Mouse (Mus musculus) thymus, adult 2 months (tissue): ENCODE data around the gene Prpsap1.

ENCODE experiments used
- CTCF ChIP-seq: fragments of 200-500 bp; IDR thresholded peaks from 2 replicates; pipeline ENCODE4 v1.5.1; 2012; ENCODE audit warnings: mild to moderate bottlenecking, control low read depth, low read length, moderate library complexity, borderline replicate concordance; ENCODE audit not compliant: control insufficient read depth, poor library complexity, insufficient read depth; ENCODE audit errors: extremely low read depth
- POLR2A ChIP-seq: fragments of 200-500 bp; IDR thresholded peaks from 2 replicates; pipeline ENCODE4 v1.6.1; 2012; ENCODE audit warnings: mild to moderate bottlenecking, low read length, control low read depth, moderate library complexity; ENCODE audit not compliant: control insufficient read depth, poor library complexity, insufficient read depth; ENCODE audit errors: extremely low read depth

DNA sequence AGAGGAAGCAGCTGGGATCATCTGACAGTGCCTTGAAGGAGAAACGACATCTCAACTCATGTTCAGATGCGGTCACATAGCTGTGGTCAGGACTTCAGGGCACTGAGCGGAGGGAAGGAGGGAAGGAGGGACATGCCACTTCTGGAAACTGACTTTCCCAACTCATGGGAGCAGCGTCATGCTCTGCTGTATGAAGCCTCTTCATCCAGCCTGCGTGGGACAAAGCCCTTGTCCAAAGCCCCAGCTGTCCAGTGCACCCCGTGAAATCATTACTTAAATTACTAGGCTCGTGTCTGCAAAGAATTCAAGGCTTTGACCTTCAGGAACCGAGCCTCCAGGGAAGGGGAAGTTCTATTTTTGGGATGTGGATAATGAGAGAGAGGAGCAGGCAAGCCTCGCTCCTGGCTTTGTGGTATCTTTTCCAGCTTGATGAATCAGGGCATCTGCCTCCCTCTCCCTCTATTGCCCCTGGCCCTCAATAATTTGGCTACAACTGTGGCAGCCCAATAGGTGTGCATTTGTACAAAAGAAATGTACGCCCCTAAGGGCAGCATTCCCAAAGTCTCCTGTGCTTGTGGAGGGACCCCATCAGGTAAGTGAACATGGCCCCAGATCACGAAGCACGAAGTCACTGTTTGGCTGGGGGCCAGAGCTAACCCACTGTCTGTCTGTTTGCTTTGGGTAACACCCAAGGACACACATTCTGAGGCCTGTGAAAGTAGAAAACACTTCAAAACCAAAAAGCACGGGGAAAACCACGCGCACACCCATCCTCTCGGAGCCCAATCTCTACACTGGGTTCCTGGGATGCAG is 29.1 kb upstream of the Prpsap1 start:
- TF ChIP-seq POLR2A, result no peak
- TF ChIP-seq CTCF, result no peak
